Mouse (Mus musculus) testis, adult 2 months (tissue): ENCODE measurements around the gene Gm826. TPM values are rescaled to one million over a fixed set of nuclear protein-coding genes. Genes with fewer than 3 reads are reported as not detected.

Experiments used
- H3K27ac ChIP-seq: fragments of 200-500 bp; 2 replicates; pipeline ENCODE4 v1.5.1; 2012; ENCODE audit warnings: low read depth, low read length; ENCODE audit not compliant: control insufficient read depth, insufficient read depth
- H3K27me3 ChIP-seq: fragments of 200-500 bp; 2 replicates; pipeline ENCODE4 v1.6.1; 2012; ENCODE audit warnings: mild to moderate bottlenecking, low read length, moderate library complexity; ENCODE audit not compliant: control insufficient read depth, insufficient read depth
- H3K36me3 ChIP-seq: fragments of 200-500 bp; 2 replicates; pipeline ENCODE4 v1.6.1; 2012; ENCODE audit warnings: mild to moderate bottlenecking, low read length; ENCODE audit not compliant: control insufficient read depth, insufficient read depth
- H3K4me1 ChIP-seq: fragments of 200-500 bp; 2 replicates; pipeline ENCODE4 v1.6.1; 2012; ENCODE audit warnings: low read length; ENCODE audit not compliant: control insufficient read depth, insufficient read depth
- H3K4me3 ChIP-seq: fragments of 200-500 bp; 2 replicates; pipeline ENCODE4 v1.5.1; 2012; ENCODE audit warnings: low read depth, mild to moderate bottlenecking, low read length, moderate library complexity, mixed read lengths; ENCODE audit not compliant: control insufficient read depth
- CTCF ChIP-seq: fragments of 200-500 bp; IDR thresholded peaks from 2 replicates; pipeline ENCODE4 v1.5.1; 2012; ENCODE audit warnings: low read depth, mild to moderate bottlenecking, inconsistent platforms, low read length, moderate library complexity; ENCODE audit not compliant: control insufficient read depth, insufficient read depth, insufficient replicate concordance
- POLR2A ChIP-seq: fragments of 200-500 bp; IDR thresholded peaks from 2 replicates; pipeline ENCODE4 v1.6.1; 2012; ENCODE audit warnings: low read depth, mild to moderate bottlenecking, inconsistent platforms, low read length, moderate library complexity; ENCODE audit not compliant: control insufficient read depth
- polyA plus RNA-seq: library from polyadenylated mRNA; depleted of rRNA; stranded (reverse); fragments of >200 nt; gene quantifications from 2 replicates; pipeline ENCODE4 v1.2.3, GENCODE M21; 2012

Gene Gm826
- polyA plus RNA-seq, 1 experiment: 0.31 TPM

- TF ChIP-seq POLR2A: no peak
- TF ChIP-seq CTCF: peak; percentile 92
- no peaks in the 10 kb centered on the region; the same call in 1 of the 2 replicates for H3K27me3 ChIP-seq
- peaks cover 8% of the 10 kb centered on the region for H3K4me1 ChIP-seq
- peak overlapping the region; percentile 71; the same call in 1 of the 2 replicates for H3K27ac ChIP-seq
- peak overlapping the region; percentile 74 for H3K4me3 ChIP-seq
- H3K36me3 ChIP-seq: no peaks in the 10 kb centered on the region
Measured at GRCm38 (mm10) chr2:160367448-160368208, 33.7 kb upstream of the Gm826 start.

GRCm38 (mm10) chr2:160366980-160367338 lies 33.0 kb upstream of the Gm826 start, which contains the start of gene Mafb:
TSS of gene Mafb (minus strand) at chr2:160367065.
- Histone ChIP-seq H3K4me3 (peak within 1 kb of the TSS; percentile 74), H3K36me3 (no peaks in the 10 kb centered on the region), H3K27me3 (no peaks in the 10 kb centered on the region; the same call in 1 of the 2 replicates), H3K4me1 (peaks cover 8% of the 10 kb centered on the region), H3K27ac (peak within 1 kb of the TSS; percentile 71)
- TF ChIP-seq CTCF: no peak
- peak; percentile 86 for TF ChIP-seq POLR2A

- TF ChIP-seq CTCF (no peak), POLR2A (no peak)
- H3K27ac ChIP-seq: peak overlapping the region; percentile 39
- H3K27me3 ChIP-seq: no peaks in the 10 kb centered on the region; the same call in 1 of the 2 replicates
- no peaks in the 10 kb centered on the region for H3K36me3 ChIP-seq
- peaks cover 8% of the 10 kb centered on the region for H3K4me1 ChIP-seq
- H3K4me3 ChIP-seq: peak overlapping the region; percentile 74
Measured at GRCm38 (mm10) chr2:160366111-160366979, 32.4 kb upstream of the Gm826 start.

- no peaks in the 10 kb centered on the region for H3K36me3 ChIP-seq
- H3K27ac ChIP-seq: peak overlapping the region; percentile 51
- H3K4me3 ChIP-seq: peak overlapping the region; percentile 74
- H3K27me3 ChIP-seq: no peaks in the 10 kb centered on the region; the same call in 1 of the 2 replicates
- TF ChIP-seq CTCF (no peak), POLR2A (no peak)
- peaks cover 8% of the 10 kb centered on the region for H3K4me1 ChIP-seq
Measured at GRCm38 (mm10) chr2:160365107-160365911, 31.3 kb upstream of the Gm826 start.

GRCm38 (mm10) chr2:160364666-160365065 lies 30.7 kb upstream of the Gm826 start:
- TF ChIP-seq CTCF (no peak), POLR2A (no peak)
- Histone ChIP-seq H3K4me1 (peaks cover 8% of the 10 kb centered on the region), H3K36me3 (no peaks in the 10 kb centered on the region), H3K27ac (no peak overlapping the region), H3K27me3 (no peaks in the 10 kb centered on the region; the same call in 1 of the 2 replicates), H3K4me3 (peak overlapping the region; percentile 28)

GRCm38 (mm10) chr2:160364128-160364650 lies 30.2 kb upstream of the Gm826 start:
- peaks cover 8% of the 10 kb centered on the region for H3K4me1 ChIP-seq
- H3K27ac ChIP-seq: no peak overlapping the region
- peak overlapping the region; percentile 28 for H3K4me3 ChIP-seq
- H3K36me3 ChIP-seq: no peaks in the 10 kb centered on the region
- TF ChIP-seq POLR2A (no peak), CTCF (no peak)
- H3K27me3 ChIP-seq: no peaks in the 10 kb centered on the region; the same call in 1 of the 2 replicates
